Mouse (Mus musculus): ENCODE measurements around the gene Kcnma1.

Gene Kcnma1

GRCm38 (mm10) chr14:23782845-23783609 lies 231.3 kb downstream of the Kcnma1 start:
- peak; percentile 54 for DNase-seq (ENCODE audit: low read depth, low spot score)

GRCm38 (mm10) chr14:23774542-23774941 lies 239.7 kb downstream of the Kcnma1 start:
- DNase-seq (ENCODE audit: low read depth, low spot score) = no peak

GRCm38 (mm10) chr14:23772685-23773084 lies 241.6 kb downstream of the Kcnma1 start:
- DNase-seq (ENCODE audit: low read depth, low spot score) = peak; percentile 16

GRCm38 (mm10) chr14:23771794-23772193 lies 242.5 kb downstream of the Kcnma1 start:
- DNase-seq (ENCODE audit: low read depth, low spot score) = no peak

GRCm38 (mm10) chr14:23762471-23762870 lies 251.8 kb downstream of the Kcnma1 start:
- DNase-seq (ENCODE audit: low read depth, low spot score) = no peak

- no peak for DNase-seq (ENCODE audit: low read depth, low spot score)
Observed at GRCm38 (mm10) chr14:23759626-23760025, 254.7 kb downstream of the Kcnma1 start.

GRCm38 (mm10) chr14:23758421-23758820 lies 255.9 kb downstream of the Kcnma1 start:
- no peak for DNase-seq (ENCODE audit: low read depth, low spot score)

GRCm38 (mm10) chr14:23748011-23748410 lies 266.3 kb downstream of the Kcnma1 start:
- no peak for DNase-seq (ENCODE audit: low read depth, low spot score)

- DNase-seq (ENCODE audit: low read depth, low spot score) = no peak
Observed at GRCm38 (mm10) chr14:23746976-23747375, 267.3 kb downstream of the Kcnma1 start.

GRCm38 (mm10) chr14:23741531-23741930 lies 272.8 kb downstream of the Kcnma1 start:
- no peak for DNase-seq (ENCODE audit: low read depth, low spot score)

- no peak for DNase-seq (ENCODE audit: low read depth, low spot score)
Observed at GRCm38 (mm10) chr14:23734200-23734599, 280.1 kb downstream of the Kcnma1 start.

GRCm38 (mm10) chr14:23729377-23729776 lies 284.9 kb downstream of the Kcnma1 start:
- DNase-seq (ENCODE audit: low read depth, low spot score) = peak; percentile 9

- no peak for DNase-seq (ENCODE audit: low read depth, low spot score)
Observed at GRCm38 (mm10) chr14:23723701-23724430, 290.4 kb downstream of the Kcnma1 start.

GRCm38 (mm10) chr14:23719246-23719645 lies 295.0 kb downstream of the Kcnma1 start:
- DNase-seq (ENCODE audit: low read depth, low spot score) = no peak

GRCm38 (mm10) chr14:23718667-23719066 lies 295.6 kb downstream of the Kcnma1 start:
- DNase-seq (ENCODE audit: low read depth, low spot score) = no peak

- DNase-seq (ENCODE audit: low read depth, low spot score) = no peak
Observed at GRCm38 (mm10) chr14:23714396-23715131, 299.7 kb downstream of the Kcnma1 start.

- no peak for DNase-seq (ENCODE audit: low read depth, low spot score)
Observed at GRCm38 (mm10) chr14:23712891-23713290, 301.4 kb downstream of the Kcnma1 start.

GRCm38 (mm10) chr14:23710954-23711353 lies 303.3 kb downstream of the Kcnma1 start:
- DNase-seq (ENCODE audit: low read depth, low spot score) = no peak

GRCm38 (mm10) chr14:23706837-23707236 lies 307.5 kb downstream of the Kcnma1 start:
- no peak for DNase-seq (ENCODE audit: low read depth, low spot score)

GRCm38 (mm10) chr14:23705647-23706046 lies 308.6 kb downstream of the Kcnma1 start:
- DNase-seq (ENCODE audit: low read depth, low spot score) = no peak

- DNase-seq (ENCODE audit: low read depth, low spot score) = no peak
Observed at GRCm38 (mm10) chr14:23704303-23704702, 310.0 kb downstream of the Kcnma1 start.

- DNase-seq (ENCODE audit: low read depth, low spot score) = no peak
Observed at GRCm38 (mm10) chr14:23696341-23696740, 317.9 kb downstream of the Kcnma1 start.

Data from A20 (cell line).